Mouse (Mus musculus) effector memory CD4-positive, alpha-beta T cell, adult 5 months (primary cell): Measurements from ENCODE around the gene Gbx1. TPM values are rescaled to one million over a fixed set of nuclear protein-coding genes. Genes with fewer than 3 reads are reported as not detected.

Experiments used
- polyA plus RNA-seq: library from polyadenylated mRNA; unstranded; fragments of 100-300 nt; shearing (Covaris generic); gene quantifications from one replicate; pipeline ENCODE4 v1.2.1, GENCODE M21; 2017

Gbx1 gene
- polyA plus RNA-seq, result not detected

DNA sequence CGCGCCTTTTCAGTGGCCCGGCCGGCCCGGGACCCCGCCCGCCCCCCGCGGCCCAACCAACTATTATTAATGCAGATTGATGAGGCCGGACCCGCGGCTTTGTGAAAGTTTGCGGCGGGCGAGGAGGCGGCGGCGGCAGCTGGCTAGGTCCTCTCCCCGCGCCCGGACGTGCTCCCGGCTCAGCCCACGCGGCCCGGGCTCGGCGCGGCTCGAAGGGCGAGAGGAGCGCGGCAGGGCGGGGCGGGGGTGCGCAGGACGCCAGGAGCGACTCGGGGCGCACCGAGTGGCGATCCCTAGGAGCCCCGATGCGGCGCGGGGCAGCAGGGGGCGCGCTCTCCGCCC lies at the start of gene Gbx1:
Gene Gbx1, minus strand, starts transcription at position 314 of the 342 bp plus-strand sequence.

DNA sequence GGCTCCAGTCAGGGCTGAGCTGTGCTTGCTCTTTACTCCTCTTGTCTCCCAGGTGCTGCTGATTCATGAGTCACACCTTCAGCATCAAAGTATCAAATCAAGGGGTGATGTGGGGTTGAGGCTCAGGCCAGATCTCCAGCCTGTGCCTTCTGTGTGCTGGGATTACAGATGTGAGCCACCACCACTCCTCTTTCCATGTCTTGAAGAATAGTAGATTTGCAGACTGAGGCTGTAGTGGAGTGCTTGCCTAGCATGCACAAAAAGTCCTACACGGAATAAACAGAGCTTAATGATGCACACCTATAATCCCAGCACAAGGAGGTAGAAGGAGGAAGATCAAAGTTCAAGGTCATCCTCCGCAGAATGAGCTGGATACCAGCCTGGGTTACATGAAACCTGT lies 29.7 kb upstream of the Gbx1 start, which contains the start of gene 4931409K22Rik:
Gene 4931409K22Rik, minus strand, starts transcription at position 101 of the 400 bp plus-strand sequence.

DNA sequence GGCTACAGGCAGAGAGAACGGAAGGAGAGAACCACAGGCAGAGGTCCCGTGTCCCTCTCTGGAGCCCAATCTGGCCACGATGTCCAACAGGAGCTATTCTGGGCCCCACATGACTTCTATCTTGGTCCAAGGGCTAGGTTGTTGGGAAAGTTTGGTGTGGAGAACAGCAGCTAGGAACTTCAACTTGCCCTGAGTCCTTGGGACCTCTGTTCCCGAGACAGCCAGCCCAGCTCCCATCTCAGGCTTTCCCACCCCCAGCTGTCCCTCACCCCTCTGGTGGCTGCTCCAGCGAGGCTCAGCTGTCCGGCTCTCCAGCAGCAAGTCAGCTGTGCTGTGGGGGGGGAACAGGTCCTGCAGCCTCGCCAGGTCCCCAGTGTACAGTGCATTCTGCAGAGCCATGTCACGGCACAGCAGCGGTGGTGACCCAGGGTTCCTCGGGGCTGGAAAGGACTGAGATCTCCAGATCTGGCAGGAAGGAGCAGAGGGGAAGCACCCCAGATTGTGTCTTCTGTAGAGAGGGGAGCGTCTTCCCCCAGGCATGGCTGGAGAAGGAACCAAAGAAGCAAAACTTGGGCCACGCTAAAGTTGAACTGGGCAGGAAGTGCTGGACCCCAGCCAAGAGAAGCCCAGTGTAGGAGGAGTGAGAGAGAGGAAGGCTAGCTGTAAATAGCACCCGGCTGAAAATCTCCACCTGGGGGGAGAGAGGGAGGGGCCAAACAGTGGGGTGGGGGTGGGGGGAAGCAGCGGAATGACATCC lies 13.6 kb upstream of the Gbx1 start, which contains the start of gene Asb10:
Gene Asb10, minus strand, starts transcription at position 592 of the 757 bp plus-strand sequence.

Other genes with a start within 250 kb of the Gbx1 start
- gene Kcnh2, start 175.6 kb downstream of the Gbx1 start, polyA plus RNA-seq, result 1.1 TPM
- not detected for gene Nos3, start 162.4 kb downstream of the Gbx1 start, polyA plus RNA-seq
- 0.21 TPM for gene Atg9b, start 135.1 kb downstream of the Gbx1 start, polyA plus RNA-seq
- gene Abcb8, start 133.5 kb downstream of the Gbx1 start, polyA plus RNA-seq, result 12.3 TPM
- gene Asic3, start 113.8 kb downstream of the Gbx1 start, polyA plus RNA-seq, result not detected
- gene Cdk5, start 103.7 kb downstream of the Gbx1 start, polyA plus RNA-seq, result 63.6 TPM
- 25.1 TPM for gene Slc4a2, start 103.4 kb downstream of the Gbx1 start, polyA plus RNA-seq
- gene Fastk, start 81.9 kb downstream of the Gbx1 start, polyA plus RNA-seq, result 95.0 TPM
- 46.2 TPM for gene Tmub1, start 79.3 kb downstream of the Gbx1 start, polyA plus RNA-seq
- gene Agap3, start 75.0 kb downstream of the Gbx1 start, polyA plus RNA-seq, result 83.2 TPM
- not detected for gene Asb10, start 13.8 kb upstream of the Gbx1 start, polyA plus RNA-seq
- not detected for gene 4931409K22Rik, start 29.6 kb upstream of the Gbx1 start, polyA plus RNA-seq
- 68.3 TPM for gene Abcf2, start 50.3 kb upstream of the Gbx1 start, polyA plus RNA-seq
- gene Chpf2, start 59.5 kb upstream of the Gbx1 start, polyA plus RNA-seq, result 28.0 TPM
- gene Smarcd3, start 97.2 kb upstream of the Gbx1 start, polyA plus RNA-seq, result 0.70 TPM
- gene Nub1, start 158.3 kb upstream of the Gbx1 start, polyA plus RNA-seq, result 97.1 TPM
- gene Wdr86, start 203.5 kb upstream of the Gbx1 start, polyA plus RNA-seq, result not detected
- not detected for gene Crygn, start 230.8 kb upstream of the Gbx1 start, polyA plus RNA-seq